Mouse (Mus musculus) limb, embryonic 11.5 days (tissue): Measurements from ENCODE around the gene Abcc3. TPM values are rescaled to one million over a fixed set of nuclear protein-coding genes. Genes with fewer than 3 reads are reported as not detected.
"Not testable (repeated sequence)": the region's sequence is repeated elsewhere in the genome, so short reads cannot be mapped to it uniquely, and the experiment has no call there.

Source experiments
- ATAC-seq: fragments of 200-750 bp; cut with Nextera tagmentation; 2 replicates; pipeline ENCODE4 v1.8.0; 2017; ENCODE audit warnings: low read depth; ENCODE audit not compliant: insufficient number of reproducible peaks, low FRiP score, low TSS enrichment
- DNase-seq: peaks from one replicate; pipeline ENCODE4 v3.0.0-alpha.2; 2015; ENCODE audit warnings: low spot score
- H3K27ac ChIP-seq: fragments of 300-500 bp; sonication (generic); replicated peaks from 2 replicates; pipeline ENCODE4 v1.5.1; 2014; ENCODE audit warnings: low read depth, mild to moderate bottlenecking, low read length
- H3K27me3 ChIP-seq: fragments of 300-500 bp; sonication (generic); 2 replicates; pipeline ENCODE4 v1.6.1; 2014; ENCODE audit warnings: mild to moderate bottlenecking, low read length, mixed read lengths; ENCODE audit not compliant: control insufficient read depth, insufficient read depth
- H3K36me3 ChIP-seq: fragments of 300-500 bp; sonication (generic); 2 replicates; pipeline ENCODE4 v1.6.1; 2014; ENCODE audit warnings: mild to moderate bottlenecking, low read length, moderate library complexity, mixed read lengths; ENCODE audit not compliant: control insufficient read depth, insufficient read depth
- H3K4me1 ChIP-seq: fragments of 300-500 bp; sonication (generic); 2 replicates; pipeline ENCODE4 v1.6.1; 2014; ENCODE audit warnings: low read length, mixed read lengths; ENCODE audit not compliant: control insufficient read depth, insufficient read depth
- H3K4me2 ChIP-seq: fragments of 300-500 bp; sonication (generic); 2 replicates; pipeline ENCODE4 v1.6.1; 2014; ENCODE audit warnings: low read depth, mild to moderate bottlenecking, moderate library complexity; ENCODE audit not compliant: severe bottlenecking
- H3K4me3 ChIP-seq: fragments of 300-500 bp; sonication (generic); 2 replicates; pipeline ENCODE4 v1.5.1; 2014; ENCODE audit warnings: low read depth, low read length
- H3K9ac ChIP-seq: fragments of 300-500 bp; sonication (generic); 2 replicates; pipeline ENCODE4 v1.6.1; 2014; ENCODE audit warnings: mild to moderate bottlenecking, low read length
- H3K9me3 ChIP-seq: fragments of 300-500 bp; sonication (generic); 2 replicates; pipeline ENCODE4 v1.6.1; 2016; ENCODE audit warnings: low read length; ENCODE audit not compliant: control insufficient read depth
- WGBS: fragments of 180-500 bp; shearing (Covaris S2); extraction: QIAGEN DNeasy Blood & Tissue Kit; methylation state at CpG from one replicate; pipeline ENCODE4 v1.1.7; 2014; 5-methylcytosine and 5-hydroxymethylcytosine counted together
- polyA plus RNA-seq: library from polyadenylated mRNA; unstranded; fragments of >200 nt; fragmentation: Nextera tagmentation; extraction: Ambion mirVana; gene quantifications from 2 replicates; pipeline ENCODE4 v1.2.1, GENCODE M21; 2014

Gene Abcc3
- polyA plus RNA-seq, 1 experiment from 2014 or later = 0.55 TPM

- DNase-seq (no peak), ATAC-seq (no peak)
- H3K4me3 ChIP-seq = no peak overlapping the region
- H3K36me3 ChIP-seq = no peaks in the 10 kb centered on the region
- 0 out of 2 replicates have a peak, but pooled peaks cover 2% of the 10 kb centered on the region for H3K27me3 ChIP-seq
- WGBS = 83% methylated on average over 7 of the region's 7 CpGs
- H3K4me1 ChIP-seq = 0 out of 2 replicates have a peak, but pooled peaks cover 2% of the 10 kb centered on the region
- no peaks in the 10 kb centered on the region for H3K9me3 ChIP-seq
- H3K27ac ChIP-seq = no peak overlapping the region
- H3K4me2 ChIP-seq = no peak overlapping the region
- H3K9ac ChIP-seq = no peak overlapping the region
Observed at GRCm38 (mm10) chr11:94394107-94394506, 1.3 kb upstream of the Abcc3 start.

- not testable (repeated sequence) for H3K4me3 ChIP-seq, H3K4me2 ChIP-seq, ATAC-seq, DNase-seq, H3K4me1 ChIP-seq, H3K27me3 ChIP-seq, H3K9ac ChIP-seq, H3K9me3 ChIP-seq, H3K27ac ChIP-seq, H3K36me3 ChIP-seq
- 77% methylated on average over 4 of the region's 4 CpGs for WGBS
Observed at GRCm38 (mm10) chr11:94393490-94393889, 693 bp upstream of the Abcc3 start.

- ATAC-seq = no peak
- H3K4me3 ChIP-seq = no peak overlapping the region
Observed at GRCm38 (mm10) chr11:94391661-94392060, 1.1 kb downstream of the Abcc3 start.

GRCm38 (mm10) chr11:94390825-94391224 is 2.0 kb downstream of the Abcc3 start:
- Histone ChIP-seq H3K9me3 (no peaks in the 10 kb centered on the region), H3K4me3 (no peak overlapping the region), H3K4me1 (peaks cover 10% of the 10 kb centered on the region), H3K36me3 (no peaks in the 10 kb centered on the region), H3K4me2 (no peak overlapping the region), H3K27ac (no peak overlapping the region), H3K9ac (no peak overlapping the region), H3K27me3 (0 out of 2 replicates have a peak, but pooled peaks cover 2% of the 10 kb centered on the region)
- 90% methylated on average over 6 of the region's 6 CpGs for WGBS
- DNase-seq (no peak), ATAC-seq (no peak)

More at GRCm38 (mm10) chr11:94391661-94392060, 1.1 kb downstream of the Abcc3 start:
- Histone ChIP-seq H3K4me2 (no peak overlapping the region), H3K27ac (no peak overlapping the region), H3K9me3 (no peaks in the 10 kb centered on the region), H3K27me3 (0 out of 2 replicates have a peak, but pooled peaks cover 2% of the 10 kb centered on the region), H3K36me3 (no peaks in the 10 kb centered on the region), H3K4me1 (0 out of 2 replicates have a peak, but pooled peaks cover 2% of the 10 kb centered on the region), H3K9ac (no peak overlapping the region)
- DNase-seq = no peak
- WGBS = 89% methylated on average over 10 of the region's 10 CpGs

- H3K9ac ChIP-seq = no peak overlapping the region
- 71% methylated on average over 6 of the region's 6 CpGs for WGBS
- H3K27me3 ChIP-seq = 0 out of 2 replicates have a peak, but pooled peaks cover 2% of the 10 kb centered on the region
- H3K4me1 ChIP-seq = peaks cover 11% of the 10 kb centered on the region
- no peak for ATAC-seq
- no peaks in the 10 kb centered on the region for H3K9me3 ChIP-seq
- no peak for DNase-seq
- no peak overlapping the region for H3K4me3 ChIP-seq
- H3K36me3 ChIP-seq = no peaks in the 10 kb centered on the region
- H3K4me2 ChIP-seq = no peak overlapping the region
- no peak overlapping the region for H3K27ac ChIP-seq
Observed at GRCm38 (mm10) chr11:94389724-94390396, 2.9 kb downstream of the Abcc3 start.

GRCm38 (mm10) chr11:94389021-94389420 is 3.8 kb downstream of the Abcc3 start:
- no peak overlapping the region for H3K4me3 ChIP-seq
- WGBS = 90% methylated on average over 4 of the region's 4 CpGs
- no peak overlapping the region for H3K9ac ChIP-seq
- ATAC-seq (no peak), DNase-seq (no peak)
- peaks cover 11% of the 10 kb centered on the region for H3K4me1 ChIP-seq
- no peaks in the 10 kb centered on the region for H3K9me3 ChIP-seq
- no peak overlapping the region for H3K27ac ChIP-seq
- H3K27me3 ChIP-seq = 0 out of 2 replicates have a peak, but pooled peaks cover 2% of the 10 kb centered on the region
- H3K36me3 ChIP-seq = no peaks in the 10 kb centered on the region
- no peak overlapping the region for H3K4me2 ChIP-seq

GRCm38 (mm10) chr11:94387756-94388155 is 5.0 kb downstream of the Abcc3 start:
- H3K4me2 ChIP-seq = no peak overlapping the region
- 61% methylated on average over 4 of the region's 4 CpGs for WGBS
- ATAC-seq = no peak

GRCm38 (mm10) chr11:94385977-94386771 is 6.6 kb downstream of the Abcc3 start:
- ATAC-seq = peak; percentile 57; the same call in 1 of the 2 replicates

More at GRCm38 (mm10) chr11:94387756-94388155, 5.0 kb downstream of the Abcc3 start:
- H3K4me1 ChIP-seq = peaks cover 12% of the 10 kb centered on the region
- H3K36me3 ChIP-seq = no peaks in the 10 kb centered on the region
- H3K27me3 ChIP-seq = 0 out of 2 replicates have a peak, but pooled peaks cover 2% of the 10 kb centered on the region
- H3K9me3 ChIP-seq = no peaks in the 10 kb centered on the region
- no peak overlapping the region for H3K4me3 ChIP-seq
- no peak overlapping the region for H3K27ac ChIP-seq
- no peak overlapping the region for H3K9ac ChIP-seq
- DNase-seq = no peak

More at GRCm38 (mm10) chr11:94385977-94386771, 6.6 kb downstream of the Abcc3 start:
- Histone ChIP-seq H3K4me2 (no peak overlapping the region), H3K27me3 (no peaks in the 10 kb centered on the region), H3K36me3 (no peaks in the 10 kb centered on the region), H3K9ac (no peak overlapping the region), H3K4me1 (peaks cover 11% of the 10 kb centered on the region), H3K9me3 (no peaks in the 10 kb centered on the region), H3K27ac (no peak overlapping the region), H3K4me3 (no peak overlapping the region)
- DNase-seq = peak; percentile 43
- 6% methylated on average over 12 of the region's 12 CpGs for WGBS
